Mouse (Mus musculus) spleen, adult 2 months (tissue): ENCODE measurements at regions not wholly inside any gene's neighbourhood (a gene's known extent, or its start where the extent isn't known, plus 50 kb on each side); places are given as distances from the start of the nearest gene placed in this dataset.

ENCODE experiments used
- DNase-seq, 2 experiments: peaks; one replicate each; pipeline versions ENCODE4 v3.0.0 to v3.0.0-alpha.2; 2012 to 2021; ENCODE audit warnings: low spot score in 2 of 2, low read depth in 1 of 2
- H3K27ac ChIP-seq: fragments of 200-500 bp; 2 replicates; pipeline ENCODE4 v1.5.1; 2012; ENCODE audit warnings: low read length, inconsistent platforms; ENCODE audit not compliant: insufficient read depth
- H3K27me3 ChIP-seq: fragments of 200-500 bp; 2 replicates; pipeline ENCODE4 v1.6.1; 2012; ENCODE audit warnings: mild to moderate bottlenecking, moderate library complexity, low read length, inconsistent platforms; ENCODE audit not compliant: control insufficient read depth, insufficient read depth
- H3K36me3 ChIP-seq: fragments of 200-500 bp; 2 replicates; pipeline ENCODE4 v1.6.1; 2012; ENCODE audit warnings: mild to moderate bottlenecking, low read length, inconsistent platforms; ENCODE audit not compliant: control insufficient read depth, insufficient read depth
- H3K4me1 ChIP-seq: fragments of 200-500 bp; 2 replicates; pipeline ENCODE4 v1.6.1; 2011; ENCODE audit warnings: inconsistent platforms; ENCODE audit not compliant: control insufficient read depth, insufficient read depth, insufficient read length
- H3K4me3 ChIP-seq: fragments of 200-500 bp; 2 replicates; pipeline ENCODE4 v1.5.1; 2011; ENCODE audit warnings: mild to moderate bottlenecking, inconsistent platforms; ENCODE audit not compliant: insufficient read depth, insufficient read length; ENCODE audit errors: extremely low read depth
- CTCF ChIP-seq: fragments of 200-500 bp; IDR thresholded peaks from 2 replicates; pipeline ENCODE4 v1.5.1; 2011; ENCODE audit warnings: mild to moderate bottlenecking, inconsistent platforms; ENCODE audit not compliant: insufficient read depth, insufficient read length, insufficient replicate concordance; ENCODE audit errors: extremely low read depth
- POLR2A ChIP-seq: fragments of 200-500 bp; IDR thresholded peaks from 2 replicates; pipeline ENCODE4 v1.6.1; 2011; ENCODE audit warnings: low read depth, low read length, inconsistent platforms
- WGBS: fragments of 180-500 bp; shearing (Covaris S2); methylation state at CpG from one replicate; pipeline ENCODE4 v1.1.7; 2018; 5-methylcytosine and 5-hydroxymethylcytosine counted together

DNA sequence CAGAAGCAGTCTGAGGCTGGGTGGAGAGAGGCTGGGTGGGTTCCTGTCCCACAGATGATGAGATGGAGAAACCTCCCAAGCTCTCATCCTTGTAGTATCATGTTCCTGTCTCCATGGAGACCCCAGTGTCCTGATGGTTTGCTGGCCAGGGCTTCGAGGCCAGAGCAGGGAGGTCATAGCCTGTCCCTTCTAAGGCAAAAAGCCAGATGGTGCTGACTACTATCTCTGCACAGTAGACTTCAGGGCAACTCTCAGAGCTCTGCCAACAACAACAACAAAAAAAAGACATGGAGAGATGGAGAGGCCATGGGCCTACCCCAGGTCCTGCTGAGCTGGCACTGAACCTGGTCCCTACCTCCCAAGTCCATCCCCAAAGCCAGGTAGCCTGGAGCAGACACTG, 69.0 kb downstream of the Zfp36l2 start:
- Histone ChIP-seq H3K27me3 (no peaks in the 10 kb centered on the region), H3K4me3 (peak overlapping the region; percentile 4; the same call in 1 of the 2 replicates), H3K27ac (peak overlapping the region; percentile 97), H3K36me3 (no peaks in the 10 kb centered on the region), H3K4me1 (peaks cover 63% of the 10 kb centered on the region)
- DNase-seq = no peak
- WGBS = 30% methylated on average over 1 of the region's 1 CpGs
- no peak for TF ChIP-seq POLR2A
- no peak for TF ChIP-seq CTCF

DNA sequence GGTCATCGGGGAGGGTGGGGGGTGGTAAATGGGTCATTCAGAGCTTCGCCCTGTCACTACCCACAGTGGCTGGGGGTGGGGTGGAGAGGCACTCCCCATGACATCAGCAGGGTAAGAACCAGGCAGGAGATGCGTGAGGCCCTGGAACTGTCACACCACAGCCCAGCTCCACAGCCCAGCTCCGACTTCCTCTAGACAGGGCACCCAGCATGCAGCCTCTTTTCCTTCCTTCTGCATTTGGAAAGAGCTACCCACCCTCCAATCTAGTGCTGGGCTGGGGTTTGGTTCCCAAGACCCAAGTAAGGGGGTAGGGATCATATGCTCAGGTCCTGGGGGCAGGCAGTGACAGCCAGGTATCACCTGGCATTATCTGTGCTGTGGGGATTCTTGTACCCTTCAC, 69.5 kb downstream of the Zfp36l2 start:
- peaks cover 63% of the 10 kb centered on the region for H3K4me1 ChIP-seq
- peak in 1 of 2 experiments; percentile 48 for DNase-seq
- no peaks in the 10 kb centered on the region for H3K27me3 ChIP-seq
- H3K27ac ChIP-seq = peak overlapping the region; percentile 97
- H3K4me3 ChIP-seq = no peak overlapping the region
- 12% methylated on average over 4 of the region's 4 CpGs for WGBS
- no peaks in the 10 kb centered on the region for H3K36me3 ChIP-seq
- TF ChIP-seq POLR2A = no peak; the same call in 1 of the 2 replicates
- no peak for TF ChIP-seq CTCF

- no peak for DNase-seq
- no peaks in the 10 kb centered on the region for H3K27me3 ChIP-seq
- no peaks in the 10 kb centered on the region for H3K36me3 ChIP-seq
- WGBS = 14% methylated on average over 1 of the region's 1 CpGs
- peak overlapping the region; percentile 97 for H3K27ac ChIP-seq
- TF ChIP-seq CTCF (no peak), POLR2A (no peak)
- peaks cover 63% of the 10 kb centered on the region for H3K4me1 ChIP-seq
- H3K4me3 ChIP-seq = no peak overlapping the region
These were observed 70.0 kb downstream of the Zfp36l2 start for GRCm38 (mm10) chr17:84117756-84118155.

DNA sequence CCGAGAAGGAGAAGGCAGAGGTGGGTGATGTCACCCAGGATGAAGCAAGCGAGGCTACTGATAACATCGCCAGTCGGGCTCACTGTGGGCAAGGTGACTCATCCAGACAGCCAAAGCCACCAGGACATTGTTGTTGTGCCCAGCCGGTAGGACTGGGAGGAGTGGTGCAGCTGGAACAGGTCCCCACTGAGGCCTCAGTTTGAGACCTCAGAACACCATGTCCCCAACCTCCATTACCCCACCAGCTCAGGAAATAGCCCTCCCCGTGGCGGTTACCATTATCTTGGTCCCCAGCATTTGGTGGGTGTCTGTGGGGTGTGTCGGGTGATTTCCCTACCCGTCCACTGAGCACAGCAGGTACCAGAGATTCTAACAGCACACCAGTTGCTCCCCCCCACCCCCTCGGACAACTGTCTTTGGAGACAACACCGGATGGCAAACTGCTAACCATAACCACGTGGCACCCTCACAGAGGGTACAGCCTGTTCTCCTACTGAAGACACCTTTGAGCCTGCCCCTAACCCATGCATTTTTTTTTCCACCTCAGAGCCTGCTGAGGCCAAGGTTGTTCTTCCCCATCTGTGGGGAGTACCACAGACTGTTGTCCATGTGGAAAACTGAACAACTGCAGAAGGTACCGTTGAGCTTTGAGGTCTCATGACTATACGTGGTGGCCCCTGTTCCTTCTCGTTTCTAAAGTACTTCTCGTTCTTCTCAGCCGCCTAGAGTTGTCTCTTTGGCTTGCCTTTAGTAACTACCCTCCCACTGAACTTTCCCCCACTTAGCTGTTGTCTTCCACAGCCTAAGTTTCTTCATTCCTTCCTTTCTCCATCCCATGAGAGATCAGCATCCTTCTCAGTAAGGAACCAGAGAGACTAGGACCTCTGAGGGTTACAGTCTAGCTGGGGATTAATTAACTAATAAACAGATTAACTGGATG, 71.1 kb downstream of the Zfp36l2 start:
- Histone ChIP-seq H3K27me3 (no peaks in the 10 kb centered on the region), H3K36me3 (no peaks in the 10 kb centered on the region), H3K27ac (peak overlapping the region; percentile 97), H3K4me3 (no peak overlapping the region), H3K4me1 (peaks cover 63% of the 10 kb centered on the region)
- peak; percentile 63 to 81 for DNase-seq
- WGBS = 4% methylated on average over 17 of the region's 17 CpGs
- no peak for TF ChIP-seq CTCF
- TF ChIP-seq POLR2A = peak; percentile 21

DNA sequence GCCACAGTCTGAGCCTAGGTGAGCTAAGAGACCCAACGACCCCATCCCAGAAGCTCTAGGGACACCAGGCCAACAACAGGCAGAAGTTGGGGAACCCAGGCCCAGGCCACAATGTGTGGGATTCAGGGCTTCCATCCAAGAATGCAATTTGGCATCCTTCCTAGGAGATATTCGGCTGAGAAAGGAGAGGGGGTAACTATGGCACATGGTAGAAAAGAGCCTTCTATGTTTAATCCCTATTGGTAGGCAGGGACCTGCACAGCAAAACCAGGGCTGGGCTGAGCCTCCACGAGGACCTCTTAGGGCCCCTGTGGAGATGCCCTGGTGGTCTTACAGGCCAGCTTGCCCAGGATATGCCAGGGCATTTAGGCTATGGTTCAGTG, 71.8 kb downstream of the Zfp36l2 start:
- WGBS = 28% methylated on average over 3 of the region's 3 CpGs
- Histone ChIP-seq H3K36me3 (no peaks in the 10 kb centered on the region), H3K4me1 (peaks cover 62% of the 10 kb centered on the region), H3K27ac (peak overlapping the region; percentile 97), H3K4me3 (no peak overlapping the region), H3K27me3 (no peaks in the 10 kb centered on the region)
- no peak for DNase-seq
- no peak for TF ChIP-seq CTCF
- no peak for TF ChIP-seq POLR2A

- Histone ChIP-seq H3K4me1 (peaks cover 55% of the 10 kb centered on the region), H3K36me3 (no peaks in the 10 kb centered on the region), H3K4me3 (no peak overlapping the region), H3K27ac (peak overlapping the region; percentile 97), H3K27me3 (no peaks in the 10 kb centered on the region)
- TF ChIP-seq POLR2A (no peak), CTCF (no peak)
- DNase-seq = no peak
- 36% methylated on average over 8 of the region's 8 CpGs for whole genome bisulfite sequencing
These were observed 72.6 kb downstream of the Zfp36l2 start for GRCm38 (mm10) chr17:84115133-84115532.
